Mouse (Mus musculus): ENCODE results near the gene Pspn. TPM values are rescaled to one million over a fixed set of nuclear protein-coding genes. Genes with fewer than 3 reads are reported as not detected.

Gene Pspn
- polyA plus RNA-seq (2015; fragmentation: Nextera tagmentation; extraction: Ambion mirVana): 0.78 TPM in 1 of 2 replicates, not detected in the other

DNA sequence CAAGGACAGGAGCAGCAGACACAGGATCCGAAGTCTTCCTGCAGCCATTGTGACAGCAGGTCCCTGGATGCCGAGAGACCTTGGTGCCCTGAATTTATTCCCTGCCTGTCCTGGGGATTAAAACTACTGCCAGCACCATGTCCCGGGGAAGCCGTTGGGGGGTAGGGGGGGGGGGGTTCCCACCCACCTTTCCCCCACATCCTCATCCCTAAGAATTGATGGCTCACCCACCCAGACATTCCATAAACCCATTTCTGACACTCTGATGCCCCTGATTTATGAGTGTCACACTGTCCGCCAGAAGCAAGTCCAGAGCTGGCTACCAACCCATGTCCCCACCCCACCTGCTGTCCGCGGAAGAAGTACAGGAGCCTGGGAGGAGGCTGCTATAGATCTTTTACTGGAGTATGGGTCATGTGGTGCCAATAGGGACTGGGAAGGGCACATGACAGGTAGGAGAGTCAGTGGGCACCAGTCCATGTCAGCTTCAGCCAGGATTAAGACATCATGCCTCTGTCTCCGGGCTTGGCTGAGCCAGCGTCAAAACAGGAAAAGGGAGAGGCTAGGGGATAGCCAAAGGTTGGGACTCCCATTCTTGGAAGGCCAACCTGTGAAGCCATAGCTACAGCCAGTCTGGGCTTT lies at the start of gene Pspn:
Gene Pspn (minus strand): TSS at position 51 of the 642 bp plus-strand sequence.
- no peak for ATAC-seq (ENCODE audit: borderline replicate concordance, extremely low read depth, low FRiP score, low TSS enrichment)
- no peak within 1 kb of the TSS for H3K4me2 ChIP-seq
- peaks cover 42% of the 10 kb centered on the region for H3K36me3 ChIP-seq
- H3K4me1 ChIP-seq: peaks cover 9% of the 10 kb centered on the region
- no peak within 1 kb of the TSS for H3K27ac ChIP-seq
- H3K27me3 ChIP-seq: no peaks in the 10 kb centered on the region
- H3K9ac ChIP-seq: no peak within 1 kb of the TSS
- WGBS: 83% methylated on average over 9 of the region's 9 CpGs
- H3K4me3 ChIP-seq: no peak within 1 kb of the TSS
- H3K9me3 ChIP-seq: no peaks in the 10 kb centered on the region

DNA sequence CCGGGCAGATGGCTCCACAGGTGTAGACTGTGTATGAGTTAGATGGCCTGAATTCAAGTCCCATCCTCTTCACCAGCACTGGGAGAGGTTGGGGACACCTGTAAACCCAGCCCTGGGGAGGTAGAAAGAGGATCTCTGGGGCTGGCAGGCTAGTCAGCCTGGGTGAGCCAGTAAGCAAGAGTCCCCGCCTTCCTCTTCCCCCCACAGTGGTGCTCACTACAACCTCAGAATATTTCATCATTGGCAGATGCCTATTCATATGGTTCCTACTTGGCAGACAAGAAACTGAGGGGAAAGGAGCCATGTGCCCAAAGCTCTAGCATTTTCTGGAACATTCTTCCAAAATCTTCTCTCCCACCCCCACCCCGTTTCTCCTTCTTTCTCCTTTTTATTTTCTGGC lies 49.0 kb upstream of the Pspn start:
- Histone ChIP-seq H3K4me1 (no peaks in the 10 kb centered on the region), H3K4me3 (no peak overlapping the region), H3K36me3 (peaks cover 8% of the 10 kb centered on the region; the same call in 1 of the 2 replicates), H3K27ac (no peak overlapping the region), H3K4me2 (no peak overlapping the region), H3K27me3 (no peaks in the 10 kb centered on the region), H3K9ac (no peak overlapping the region), H3K9me3 (no peaks in the 10 kb centered on the region)
- no peak for ATAC-seq (ENCODE audit: borderline replicate concordance, extremely low read depth, low FRiP score, low TSS enrichment)
- WGBS: 92% methylated on average over 3 of the region's 3 CpGs

DNA sequence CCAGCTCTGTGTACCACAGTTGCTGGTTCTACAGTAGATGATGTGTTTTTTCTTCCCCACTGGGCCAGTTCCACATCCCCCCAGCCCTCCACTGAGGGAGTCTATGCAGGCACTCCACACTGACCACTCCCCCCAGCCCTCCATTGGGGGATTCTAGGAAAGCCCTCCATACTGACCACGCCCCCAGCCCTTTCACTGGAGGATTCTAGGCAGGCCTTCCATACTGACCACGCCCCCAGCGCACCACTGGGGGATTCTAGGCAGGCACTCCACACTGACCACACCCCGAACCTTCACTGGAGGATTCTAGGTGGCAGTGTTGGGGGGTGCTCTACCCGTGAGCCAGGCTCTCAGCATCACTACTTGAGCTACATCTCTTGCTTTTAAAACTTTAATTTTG lies 47.6 kb upstream of the Pspn start:
- Histone ChIP-seq H3K4me3 (no peak overlapping the region), H3K9ac (no peak overlapping the region), H3K4me1 (no peaks in the 10 kb centered on the region), H3K4me2 (no peak overlapping the region), H3K27ac (no peak overlapping the region), H3K36me3 (peaks cover 3% of the 10 kb centered on the region; the same call in 1 of the 2 replicates), H3K9me3 (no peaks in the 10 kb centered on the region), H3K27me3 (no peaks in the 10 kb centered on the region)
- WGBS: 36% methylated on average over 5 of the region's 5 CpGs
- ATAC-seq (ENCODE audit: borderline replicate concordance, extremely low read depth, low FRiP score, low TSS enrichment): no peak; the same call in 1 of the 2 replicates

DNA sequence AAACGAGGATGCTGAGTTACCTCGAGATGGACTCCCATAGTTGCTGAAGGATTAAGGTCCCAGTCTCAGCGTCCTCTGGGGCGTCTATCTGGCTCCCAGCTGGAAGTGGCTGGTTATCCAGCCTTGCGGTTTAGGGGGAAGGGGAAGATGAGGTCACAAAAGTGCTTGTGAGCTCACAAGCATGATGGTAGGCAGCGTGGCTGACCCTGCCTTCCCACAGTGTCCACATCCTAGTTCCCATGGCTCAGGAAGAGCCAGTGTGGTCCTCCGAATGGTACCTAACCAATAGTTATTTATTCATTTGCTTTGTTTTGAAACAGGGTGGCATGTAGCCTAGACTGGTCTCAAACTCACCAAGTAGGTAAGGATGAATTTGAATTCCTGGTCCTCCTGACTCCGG lies 41.7 kb upstream of the Pspn start, which contains the start of gene Slc25a41:
Gene Slc25a41 (minus strand): TSS at position 101 of the 400 bp plus-strand sequence.
- H3K27me3 ChIP-seq: peaks cover 8% of the 10 kb centered on the region; the same call in 1 of the 2 replicates
- 71% methylated on average over 8 of the region's 8 CpGs for WGBS
- H3K27ac ChIP-seq: no peak within 1 kb of the TSS
- no peak within 1 kb of the TSS for H3K4me3 ChIP-seq
- H3K9me3 ChIP-seq: no peaks in the 10 kb centered on the region
- H3K4me2 ChIP-seq: no peak within 1 kb of the TSS
- H3K36me3 ChIP-seq: no peaks in the 10 kb centered on the region
- no peak for ATAC-seq (ENCODE audit: borderline replicate concordance, extremely low read depth, low FRiP score, low TSS enrichment)
- no peaks in the 10 kb centered on the region for H3K4me1 ChIP-seq
- H3K9ac ChIP-seq: no peak within 1 kb of the TSS

DNA sequence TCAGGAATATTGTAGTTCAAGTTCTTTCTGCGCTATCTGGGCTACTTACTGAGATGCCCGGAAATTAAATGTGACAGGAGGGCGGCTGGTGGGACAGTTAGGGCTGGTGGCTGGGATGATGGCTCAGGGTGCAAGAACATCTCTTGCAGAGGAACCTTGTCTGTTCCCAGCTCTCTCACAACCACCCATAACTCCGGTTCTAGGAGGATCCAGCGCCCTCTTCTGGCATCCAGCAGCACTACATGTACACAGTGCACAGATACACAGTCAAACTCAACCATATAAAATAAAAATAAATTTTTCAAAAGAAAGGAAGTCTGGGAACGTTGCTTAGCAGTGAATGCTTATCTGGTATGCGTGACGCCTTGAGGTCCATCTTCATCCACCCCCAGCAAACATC lies 39.2 kb upstream of the Pspn start:
- Histone ChIP-seq H3K27ac (no peak overlapping the region), H3K36me3 (no peaks in the 10 kb centered on the region), H3K4me2 (no peak overlapping the region), H3K9ac (no peak overlapping the region), H3K27me3 (peaks cover 8% of the 10 kb centered on the region; the same call in 1 of the 2 replicates), H3K4me1 (no peaks in the 10 kb centered on the region), H3K4me3 (no peak overlapping the region), H3K9me3 (no peaks in the 10 kb centered on the region)
- ATAC-seq (ENCODE audit: borderline replicate concordance, extremely low read depth, low FRiP score, low TSS enrichment): no peak
- 36% methylated on average over 8 of the region's 8 CpGs for WGBS

DNA sequence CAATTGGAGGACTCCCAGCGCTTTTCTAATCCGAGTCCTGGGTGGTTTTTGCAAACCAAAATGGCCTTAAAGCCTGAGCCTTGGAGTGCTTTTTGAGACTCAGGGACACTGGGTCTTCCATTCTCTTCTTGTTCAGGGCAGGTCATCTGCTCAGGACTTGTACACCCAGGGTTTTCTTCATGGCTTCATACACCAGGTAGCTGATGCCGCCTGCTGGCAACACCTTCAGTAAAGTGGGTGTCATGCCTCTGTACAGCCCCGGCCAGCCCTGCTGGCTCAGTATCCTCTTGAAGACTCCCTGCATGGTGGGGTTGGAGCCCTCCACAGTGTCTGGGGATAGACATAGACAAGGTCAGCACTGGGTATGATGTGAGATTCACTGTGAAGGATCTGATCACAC lies 33.0 kb upstream of the Pspn start:
- Histone ChIP-seq H3K9ac (no peak overlapping the region; the same call in 1 of the 2 replicates), H3K4me1 (peaks cover 17% of the 10 kb centered on the region), H3K27me3 (no peaks in the 10 kb centered on the region), H3K4me3 (peak overlapping the region; percentile 40; the same call in 1 of the 2 replicates), H3K4me2 (peak overlapping the region; percentile 67; the same call in 1 of the 2 replicates), H3K9me3 (no peaks in the 10 kb centered on the region), H3K36me3 (peaks cover 11% of the 10 kb centered on the region), H3K27ac (no peak overlapping the region)
- ATAC-seq (ENCODE audit: borderline replicate concordance, extremely low read depth, low FRiP score, low TSS enrichment): no peak
- 83% methylated on average over 4 of the region's 4 CpGs for WGBS

DNA sequence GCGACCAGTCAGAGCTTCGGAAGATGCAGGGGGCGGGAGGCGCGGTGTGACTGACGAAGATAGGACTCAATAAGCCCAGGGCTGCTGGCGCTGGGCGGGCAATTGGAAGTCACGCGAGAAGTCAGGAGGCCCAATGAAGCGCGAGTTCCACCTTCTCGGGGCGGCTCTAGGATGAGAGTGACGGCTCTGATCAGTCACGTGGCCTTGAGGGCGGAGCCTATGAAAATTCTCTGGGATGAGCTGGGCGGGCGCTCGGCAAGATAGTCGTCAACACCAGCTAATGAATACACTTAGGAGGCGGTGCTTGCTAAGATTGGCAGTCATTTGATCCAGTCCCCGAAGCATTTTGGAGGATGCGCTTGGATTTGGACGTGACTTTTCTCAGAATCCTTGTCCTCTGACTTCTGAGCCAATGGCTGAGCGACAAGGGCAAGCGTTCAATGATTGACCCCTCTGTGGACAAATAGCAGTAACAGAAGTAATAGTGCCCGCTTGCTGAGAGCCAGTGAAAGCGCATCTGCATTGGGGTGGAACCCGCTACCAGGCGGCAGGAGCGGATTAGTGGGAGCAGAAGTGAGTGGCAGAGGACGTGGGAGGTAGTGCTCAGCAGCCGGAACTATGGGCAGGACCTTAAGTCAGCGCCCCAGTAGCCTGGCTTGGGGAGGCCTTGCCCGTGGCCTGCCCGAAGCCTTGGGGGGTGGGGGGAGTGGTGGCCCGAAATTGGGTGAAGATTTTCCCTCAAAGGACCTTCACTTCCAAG lies 32.0 kb upstream of the Pspn start:
- H3K4me2 ChIP-seq: peak overlapping the region; percentile 67
- peaks cover 21% of the 10 kb centered on the region for H3K36me3 ChIP-seq
- H3K4me1 ChIP-seq: peaks cover 17% of the 10 kb centered on the region
- peak overlapping the region; percentile 86 for H3K27ac ChIP-seq
- no peaks in the 10 kb centered on the region for H3K27me3 ChIP-seq
- peak; percentile 96 for ATAC-seq (ENCODE audit: borderline replicate concordance, extremely low read depth, low FRiP score, low TSS enrichment)
- peak overlapping the region; percentile 100 for H3K9ac ChIP-seq
- under 1% methylated on average over 38 of the region's 38 CpGs for WGBS
- peak overlapping the region; percentile 77 for H3K4me3 ChIP-seq
- no peaks in the 10 kb centered on the region for H3K9me3 ChIP-seq

DNA sequence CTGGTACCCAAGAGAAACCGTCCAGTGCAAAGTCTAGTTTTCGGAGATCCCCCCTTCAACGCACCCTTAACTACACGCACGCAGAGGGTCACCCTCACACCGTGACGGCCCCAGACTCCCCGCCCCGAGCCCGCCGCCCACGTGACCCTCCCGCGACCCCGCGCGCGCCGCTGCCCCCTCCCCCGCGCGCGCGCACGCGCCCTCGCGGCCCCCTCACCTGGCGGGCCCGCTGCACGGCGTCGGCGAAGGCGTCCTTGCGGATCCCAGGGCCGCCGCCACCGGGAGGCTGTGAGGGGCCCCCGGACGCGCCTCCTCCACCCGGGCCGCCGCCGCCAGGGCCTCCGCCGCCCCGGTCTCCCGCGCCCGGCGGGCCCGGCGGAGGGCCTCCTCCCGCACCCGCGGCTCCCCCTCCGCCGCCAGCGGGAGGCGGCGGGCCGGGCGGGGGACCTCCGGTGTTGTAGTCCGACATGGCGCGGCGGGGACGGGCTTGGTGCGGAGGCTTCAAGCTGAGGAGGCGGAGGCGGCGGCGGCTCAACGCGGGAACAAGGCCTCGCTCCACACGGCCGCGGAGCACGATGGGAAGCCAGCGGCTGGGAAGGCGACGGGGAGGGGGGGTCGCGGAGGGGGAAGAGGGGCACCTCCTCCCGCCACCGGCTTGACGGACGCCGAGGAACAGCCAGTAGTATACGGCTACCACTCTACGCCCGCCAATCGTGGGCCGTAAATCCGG lies 31.3 kb upstream of the Pspn start, which contains the start of gene Khsrp:
Gene Khsrp (minus strand): TSS at position 592 of the 730 bp plus-strand sequence.
- H3K9ac ChIP-seq: peak within 1 kb of the TSS; percentile 100
- no peaks in the 10 kb centered on the region for H3K9me3 ChIP-seq
- H3K36me3 ChIP-seq: peaks cover 29% of the 10 kb centered on the region
- no peaks in the 10 kb centered on the region for H3K27me3 ChIP-seq
- H3K4me2 ChIP-seq: peak within 1 kb of the TSS; percentile 86
- H3K4me3 ChIP-seq: peak within 1 kb of the TSS; percentile 77
- peaks cover 17% of the 10 kb centered on the region for H3K4me1 ChIP-seq
- ATAC-seq (ENCODE audit: borderline replicate concordance, extremely low read depth, low FRiP score, low TSS enrichment): no peak
- peak within 1 kb of the TSS; percentile 95 for H3K27ac ChIP-seq
- whole genome bisulfite sequencing: 2% methylated on average over 94 of the region's 99 CpGs

DNA sequence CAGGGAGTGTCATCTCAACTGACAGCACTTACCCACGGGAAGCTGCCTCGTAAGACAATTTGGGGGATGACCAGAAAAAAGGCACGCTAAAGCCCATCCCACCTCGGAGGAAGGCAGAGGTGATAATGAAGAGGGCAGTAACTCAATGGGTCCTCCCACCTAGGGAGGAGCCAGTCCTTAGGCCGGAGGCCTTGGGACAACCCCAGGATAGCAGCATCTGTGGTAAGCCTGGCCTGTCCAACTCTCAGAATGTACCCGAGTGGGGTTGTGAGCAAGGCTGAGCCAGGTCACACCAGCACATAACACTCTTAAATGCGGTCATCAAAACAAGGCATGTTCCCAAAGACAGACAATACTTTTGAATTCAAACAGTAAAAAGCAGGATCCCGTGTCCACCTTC lies 29.9 kb upstream of the Pspn start:
- H3K9me3 ChIP-seq: no peaks in the 10 kb centered on the region
- no peak overlapping the region for H3K27ac ChIP-seq
- peak overlapping the region; percentile 77 for H3K4me3 ChIP-seq
- H3K27me3 ChIP-seq: no peaks in the 10 kb centered on the region
- H3K9ac ChIP-seq: peak overlapping the region; percentile 100
- peaks cover 17% of the 10 kb centered on the region for H3K4me1 ChIP-seq
- H3K36me3 ChIP-seq: peaks cover 43% of the 10 kb centered on the region
- ATAC-seq (ENCODE audit: borderline replicate concordance, extremely low read depth, low FRiP score, low TSS enrichment): no peak
- H3K4me2 ChIP-seq: peak overlapping the region; percentile 86
- 30% methylated on average over 8 of the region's 8 CpGs for WGBS

DNA sequence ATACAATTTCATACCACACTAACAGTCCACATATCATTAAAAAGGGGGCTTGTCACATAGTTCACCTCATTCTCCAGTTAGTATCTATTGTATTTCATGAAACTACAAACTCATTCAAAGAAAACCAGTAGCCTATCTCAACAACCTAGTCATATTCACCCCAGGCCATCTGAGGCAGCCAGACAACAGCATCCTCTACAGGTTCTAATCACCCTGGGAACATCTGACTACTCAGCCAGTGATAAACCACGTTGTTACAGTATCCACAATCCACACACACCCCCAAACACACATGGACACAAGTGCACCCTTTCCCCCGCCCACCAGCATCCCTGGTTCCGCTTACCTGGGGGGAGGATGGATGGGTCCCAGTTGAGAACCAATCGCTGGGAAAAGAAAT lies 27.7 kb upstream of the Pspn start:
- H3K36me3 ChIP-seq: peaks cover 65% of the 10 kb centered on the region
- H3K27me3 ChIP-seq: no peaks in the 10 kb centered on the region
- WGBS: 88% methylated on average over 4 of the region's 4 CpGs
- no peak for ATAC-seq (ENCODE audit: borderline replicate concordance, extremely low read depth, low FRiP score, low TSS enrichment)
- no peak overlapping the region for H3K4me3 ChIP-seq
- no peak overlapping the region for H3K27ac ChIP-seq
- no peak overlapping the region for H3K4me2 ChIP-seq
- peaks cover 17% of the 10 kb centered on the region for H3K4me1 ChIP-seq
- H3K9me3 ChIP-seq: no peaks in the 10 kb centered on the region
- H3K9ac ChIP-seq: no peak overlapping the region

DNA sequence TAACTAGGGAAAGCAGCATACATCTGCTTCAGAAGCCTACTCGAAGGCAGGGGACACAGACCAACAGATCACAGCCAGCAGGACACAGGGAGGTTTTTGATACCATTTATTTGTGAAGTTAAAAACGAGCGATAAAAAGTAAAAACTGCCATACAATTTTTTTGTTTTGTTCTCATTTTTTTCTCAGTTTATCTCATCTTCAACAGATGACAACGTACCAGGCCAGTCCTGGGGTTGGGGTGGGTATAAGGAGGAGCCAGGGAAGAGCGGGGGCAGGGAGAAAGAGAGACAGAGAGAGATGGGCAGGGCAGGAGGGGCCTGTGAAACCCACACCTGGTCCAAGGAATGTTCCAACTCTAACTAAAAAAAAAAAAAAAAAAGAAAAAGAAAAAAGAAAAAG lies 21.1 kb upstream of the Pspn start:
- Histone ChIP-seq H3K4me3 (no peak overlapping the region), H3K4me2 (no peak overlapping the region), H3K27me3 (no peaks in the 10 kb centered on the region), H3K36me3 (peaks cover 65% of the 10 kb centered on the region), H3K9me3 (no peaks in the 10 kb centered on the region), H3K27ac (no peak overlapping the region), H3K4me1 (no peaks in the 10 kb centered on the region), H3K9ac (no peak overlapping the region)
- ATAC-seq (ENCODE audit: borderline replicate concordance, extremely low read depth, low FRiP score, low TSS enrichment): no peak
- 92% methylated on average over 5 of the region's 5 CpGs for WGBS

Measured in lung, embryonic 15.5 days (tissue).